Mouse (Mus musculus) liver, embryonic 13.5 days (tissue): Measurements from ENCODE around the gene Ube2l3. TPM values are rescaled to one million over a fixed set of nuclear protein-coding genes. Genes with fewer than 3 reads are reported as not detected.
"Not testable (repeated sequence)": the region's sequence is repeated elsewhere in the genome, so short reads cannot be mapped to it uniquely, and the experiment has no call there.

Experiments used
- ATAC-seq: fragments of 200-750 bp; cut with Nextera tagmentation; 2 replicates; pipeline ENCODE4 v1.8.0; 2017; ENCODE audit warnings: low read depth, mild to moderate bottlenecking, moderate number of reproducible peaks, moderate library complexity
- DNase-seq: peaks from one replicate; pipeline ENCODE4 v3.0.0; 2022
- H3K27ac ChIP-seq: fragments of 300-500 bp; sonication (generic); 2 replicates; pipeline ENCODE4 v1.5.1; 2015; ENCODE audit warnings: moderate library complexity, mild to moderate bottlenecking, inconsistent platforms
- H3K27me3 ChIP-seq: fragments of 300-500 bp; sonication (generic); 2 replicates; pipeline ENCODE4 v1.6.1; 2015; ENCODE audit warnings: mild to moderate bottlenecking, inconsistent platforms
- H3K36me3 ChIP-seq: fragments of 300-500 bp; sonication (generic); 2 replicates; pipeline ENCODE4 v1.6.1; 2015; ENCODE audit warnings: mild to moderate bottlenecking, inconsistent platforms
- H3K4me1 ChIP-seq: fragments of 300-500 bp; sonication (generic); replicated peaks from 2 replicates; pipeline ENCODE4 v1.6.1; 2015; ENCODE audit warnings: inconsistent platforms
- H3K4me2 ChIP-seq: fragments of 300-500 bp; sonication (generic); 2 replicates; pipeline ENCODE4 v1.6.1; 2015; ENCODE audit warnings: inconsistent platforms, mild to moderate bottlenecking, moderate library complexity
- H3K4me3 ChIP-seq: fragments of 300-500 bp; sonication (generic); replicated peaks from 2 replicates; pipeline ENCODE4 v1.5.1; 2015; ENCODE audit warnings: mild to moderate bottlenecking, inconsistent platforms
- H3K9ac ChIP-seq: fragments of 300-500 bp; sonication (generic); 2 replicates; pipeline ENCODE4 v1.6.1; 2015; ENCODE audit warnings: mild to moderate bottlenecking, inconsistent platforms
- H3K9me3 ChIP-seq: fragments of 300-500 bp; sonication (generic); replicated peaks from 2 replicates; pipeline ENCODE4 v1.6.1; 2016; ENCODE audit warnings: inconsistent platforms
- WGBS: fragments of 180-500 bp; shearing (Covaris S2); methylation state at CpG from one replicate; pipeline ENCODE4 v1.1.7; 2015; ENCODE audit not compliant: insufficient replicate concordance; 5-methylcytosine and 5-hydroxymethylcytosine counted together
- polyA plus RNA-seq: library from polyadenylated mRNA; unstranded; fragments of >200 nt; fragmentation: Nextera tagmentation; extraction: Ambion mirVana; gene quantifications from 2 replicates; pipeline ENCODE4 v1.2.1, GENCODE M21; 2015

Ube2l3 gene
- polyA plus RNA-seq, 1 experiment from 2014 or later = 247 TPM

GRCm38 (mm10) chr16:17232794-17233701 is 30.6 kb upstream of the Ube2l3 start, which contains the start of gene Hic2:
TSS of gene Hic2 (plus strand) at chr16:17233572.
- Histone ChIP-seq H3K27me3 (peaks cover 10% of the 10 kb centered on the region; the same call in 1 of the 2 replicates), H3K36me3 (no peaks in the 10 kb centered on the region), H3K27ac (peak within 1 kb of the TSS; percentile 77), H3K9me3 (no peaks in the 10 kb centered on the region), H3K4me2 (peak within 1 kb of the TSS; percentile 98), H3K4me1 (peaks cover 53% of the 10 kb centered on the region), H3K4me3 (peak within 1 kb of the TSS; percentile 92), H3K9ac (peak within 1 kb of the TSS; percentile 92)
- 3% methylated on average over 57 of the region's 59 CpGs for WGBS
- DNase-seq (peak; percentile 91), ATAC-seq (peak; percentile 91)

GRCm38 (mm10) chr16:17231523-17231922 is 29.1 kb upstream of the Ube2l3 start:
- peaks cover 10% of the 10 kb centered on the region; the same call in 1 of the 2 replicates for H3K27me3 ChIP-seq
- H3K4me2 ChIP-seq, H3K9me3 ChIP-seq, H3K4me3 ChIP-seq, H3K9ac ChIP-seq, DNase-seq, ATAC-seq, H3K36me3 ChIP-seq, H3K27ac ChIP-seq: not testable (repeated sequence)
- 72% methylated on average over 2 of the region's 2 CpGs for WGBS
- H3K4me1 ChIP-seq = peaks cover 38% of the 10 kb centered on the region

DNA sequence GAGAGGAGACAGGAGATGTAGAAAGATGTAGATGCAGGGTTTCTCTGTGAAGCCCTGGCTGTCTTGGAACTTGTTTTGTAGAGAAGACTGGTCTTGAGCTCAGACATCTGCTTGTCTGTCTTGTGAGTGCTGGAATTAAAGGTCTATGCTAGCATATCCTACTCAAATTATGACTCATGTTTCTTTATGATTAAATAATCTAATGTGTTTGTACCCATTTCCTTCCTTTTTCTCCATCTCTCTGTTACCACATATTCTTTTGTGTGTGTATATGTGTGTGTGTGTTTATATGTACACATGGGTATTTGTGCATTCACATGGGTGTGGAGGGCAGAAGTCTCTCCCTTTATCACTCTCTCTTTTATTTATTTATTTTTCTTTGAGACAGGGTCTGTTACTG is 24.0 kb upstream of the Ube2l3 start:
- peaks cover 3% of the 10 kb centered on the region; the same call in 1 of the 2 replicates for H3K4me1 ChIP-seq
- no peak for ATAC-seq
- no peak overlapping the region for H3K9ac ChIP-seq
- no peak overlapping the region for H3K4me2 ChIP-seq
- no peak for DNase-seq
- no peak overlapping the region for H3K4me3 ChIP-seq
- no peaks in the 10 kb centered on the region for H3K36me3 ChIP-seq
- no peak overlapping the region for H3K27ac ChIP-seq
- peaks cover 10% of the 10 kb centered on the region; the same call in 1 of the 2 replicates for H3K27me3 ChIP-seq
- no peaks in the 10 kb centered on the region for H3K9me3 ChIP-seq

GRCm38 (mm10) chr16:17225584-17225983 is 23.1 kb upstream of the Ube2l3 start:
- 78% methylated on average over 5 of the region's 5 CpGs for WGBS
- H3K9ac ChIP-seq = no peak overlapping the region
- no peaks in the 10 kb centered on the region for H3K9me3 ChIP-seq
- H3K4me2 ChIP-seq = no peak overlapping the region
- no peak for DNase-seq
- ATAC-seq = no peak
- H3K4me1 ChIP-seq = peaks cover 10% of the 10 kb centered on the region
- H3K27ac ChIP-seq = no peak overlapping the region
- H3K4me3 ChIP-seq = no peak overlapping the region
- no peaks in the 10 kb centered on the region for H3K36me3 ChIP-seq
- H3K27me3 ChIP-seq = peaks cover 10% of the 10 kb centered on the region; the same call in 1 of the 2 replicates

- Histone ChIP-seq H3K4me2 (no peak overlapping the region), H3K9ac (no peak overlapping the region), H3K27me3 (no peaks in the 10 kb centered on the region), H3K9me3 (no peaks in the 10 kb centered on the region), H3K36me3 (no peaks in the 10 kb centered on the region), H3K4me3 (no peak overlapping the region), H3K27ac (no peak overlapping the region), H3K4me1 (peaks cover 21% of the 10 kb centered on the region)
- ATAC-seq = peak; percentile 100
- WGBS = 29% methylated on average over 25 of the region's 25 CpGs
- DNase-seq = peak; percentile 86
Observed at GRCm38 (mm10) chr16:17222197-17222596, 19.7 kb upstream of the Ube2l3 start.

GRCm38 (mm10) chr16:17220127-17220733 is 17.8 kb upstream of the Ube2l3 start:
- H3K4me2 ChIP-seq = peak overlapping the region; percentile 16
- H3K4me1 ChIP-seq = peaks cover 24% of the 10 kb centered on the region
- ATAC-seq = no peak
- H3K9me3 ChIP-seq = no peaks in the 10 kb centered on the region
- DNase-seq = peak; percentile 56
- H3K27me3 ChIP-seq = no peaks in the 10 kb centered on the region
- H3K27ac ChIP-seq = 0 out of 2 replicates have a peak overlapping the region, but pooled peaks have one; percentile 9
- 0 out of 2 replicates have a peak overlapping the region, but pooled peaks have one; percentile 13 for H3K9ac ChIP-seq
- H3K4me3 ChIP-seq = no peak overlapping the region
- WGBS = 16% methylated on average over 7 of the region's 7 CpGs
- no peaks in the 10 kb centered on the region for H3K36me3 ChIP-seq

- no peak overlapping the region for H3K27ac ChIP-seq
- no peak overlapping the region for H3K4me2 ChIP-seq
- WGBS = 50% methylated on average over 8 of the region's 8 CpGs
- H3K27me3 ChIP-seq = 0 out of 2 replicates have a peak, but pooled peaks cover 1% of the 10 kb centered on the region
- DNase-seq = no peak
- no peaks in the 10 kb centered on the region for H3K36me3 ChIP-seq
- ATAC-seq = no peak
- no peak overlapping the region for H3K4me3 ChIP-seq
- no peaks in the 10 kb centered on the region for H3K9me3 ChIP-seq
- no peak overlapping the region for H3K9ac ChIP-seq
- peaks cover 20% of the 10 kb centered on the region for H3K4me1 ChIP-seq
Observed at GRCm38 (mm10) chr16:17216934-17217633, 14.6 kb upstream of the Ube2l3 start.

DNA sequence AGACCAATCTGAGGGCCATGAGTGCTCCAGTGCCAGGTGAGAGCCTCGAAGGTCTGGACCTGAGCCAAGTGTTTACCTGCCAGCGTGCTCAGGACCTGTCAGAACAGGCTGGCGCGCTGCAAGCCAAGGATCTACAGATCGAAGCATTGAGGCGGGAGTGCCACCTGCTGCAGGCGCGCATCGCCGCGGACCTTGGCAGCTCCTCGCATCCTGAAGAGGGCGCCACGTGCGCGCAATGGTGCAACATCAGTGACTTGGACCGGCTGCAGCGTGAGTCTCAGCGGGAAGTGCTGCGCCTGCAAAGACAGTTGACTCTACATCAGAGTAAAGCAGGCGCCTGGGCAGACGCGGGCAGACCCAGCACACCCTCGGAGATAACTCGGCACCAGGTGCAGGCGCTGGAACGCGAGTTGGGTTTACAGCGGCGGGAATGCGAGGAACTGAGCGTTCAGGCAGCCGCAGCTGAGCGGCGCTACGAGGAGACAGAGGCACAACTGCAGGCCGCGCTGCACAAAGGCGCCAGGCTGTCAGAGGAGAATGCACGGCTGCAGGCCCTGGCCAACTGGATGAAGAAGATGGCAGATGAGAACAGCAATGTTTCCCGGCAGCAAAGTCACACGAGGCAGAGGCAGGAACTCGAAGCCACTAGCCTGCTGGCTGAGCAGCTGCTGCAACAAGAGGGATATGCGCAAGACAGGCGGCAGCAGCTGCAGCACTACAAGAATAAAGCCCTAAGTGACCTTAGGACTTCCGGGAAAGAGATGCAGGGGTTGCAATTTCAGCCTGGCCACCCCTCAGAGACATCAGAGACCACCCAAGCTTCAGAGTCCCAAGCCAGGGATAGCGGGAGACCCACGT is 7.8 kb upstream of the Ube2l3 start:
- no peaks in the 10 kb centered on the region for H3K36me3 ChIP-seq
- peak overlapping the region; percentile 71 for H3K4me3 ChIP-seq
- H3K4me2 ChIP-seq = peak overlapping the region; percentile 99
- peak; percentile 81 for ATAC-seq
- no peaks in the 10 kb centered on the region for H3K9me3 ChIP-seq
- no peak overlapping the region for H3K27ac ChIP-seq
- peaks cover 26% of the 10 kb centered on the region for H3K4me1 ChIP-seq
- peak overlapping the region; percentile 73 for H3K9ac ChIP-seq
- peak; percentile 86 for DNase-seq
- 11% methylated on average over 48 of the region's 48 CpGs for WGBS
- H3K27me3 ChIP-seq = peaks cover 54% of the 10 kb centered on the region

GRCm38 (mm10) chr16:17209404-17209960 is 7.0 kb upstream of the Ube2l3 start:
- no peaks in the 10 kb centered on the region for H3K9me3 ChIP-seq
- no peaks in the 10 kb centered on the region for H3K36me3 ChIP-seq
- no peak overlapping the region for H3K27ac ChIP-seq
- peaks cover 54% of the 10 kb centered on the region for H3K27me3 ChIP-seq
- ATAC-seq (peak; percentile 39; the same call in 1 of the 2 replicates), DNase-seq (no peak)
- peak overlapping the region; percentile 73 for H3K9ac ChIP-seq
- H3K4me3 ChIP-seq = peak overlapping the region; percentile 71
- H3K4me1 ChIP-seq = peaks cover 26% of the 10 kb centered on the region
- WGBS = 1% methylated on average over 37 of the region's 37 CpGs
- peak overlapping the region; percentile 99 for H3K4me2 ChIP-seq
